Mouse (Mus musculus) left cerebral cortex, adult 11 months (tissue): Measurements from ENCODE around the gene Gfm1.

Source experiments
- DNase-seq: peaks from one replicate; pipeline ENCODE4 v3.0.0; 2022; ENCODE audit warnings: low spot score

Gfm1 gene

DNA sequence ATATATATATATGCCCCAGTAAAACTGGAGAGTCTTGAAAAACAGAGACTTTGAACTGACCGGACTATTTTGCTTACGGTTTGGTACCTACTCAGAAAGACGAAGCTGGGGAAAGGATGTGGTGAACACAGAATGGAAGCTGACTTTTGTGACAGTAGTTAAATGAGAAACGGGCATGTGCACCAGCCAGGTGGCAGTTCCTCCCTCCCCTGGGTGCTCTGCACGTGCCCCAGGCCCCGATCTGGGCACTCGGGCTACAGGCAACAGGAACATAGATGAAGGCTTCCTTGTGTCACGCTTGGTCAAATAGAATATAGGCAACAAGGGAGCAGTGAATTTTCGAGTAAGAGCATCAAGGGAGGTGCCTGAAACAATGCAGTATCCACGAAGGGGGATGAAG is 66.4 kb downstream of the Gfm1 start:
- DNase-seq = no peak

DNA sequence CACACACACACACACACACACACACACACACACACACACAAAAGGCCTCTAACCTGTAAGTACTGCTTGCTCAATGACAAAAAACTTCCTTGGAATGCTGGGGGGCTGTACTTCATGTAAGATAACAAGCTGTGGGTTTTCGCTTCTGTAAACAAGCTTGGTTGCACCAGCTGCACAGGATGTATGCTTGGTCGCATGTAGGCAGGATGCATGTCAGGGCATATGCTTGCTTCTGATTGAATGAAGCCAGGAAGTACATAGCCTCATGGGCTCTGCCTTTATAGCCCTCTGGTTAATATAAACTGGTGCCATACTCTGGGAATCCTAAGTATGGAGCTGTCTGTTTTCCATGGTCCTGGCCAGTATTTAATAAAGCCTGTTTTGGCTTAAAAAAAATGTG is 68.1 kb downstream of the Gfm1 start:
- no peak for DNase-seq

DNA sequence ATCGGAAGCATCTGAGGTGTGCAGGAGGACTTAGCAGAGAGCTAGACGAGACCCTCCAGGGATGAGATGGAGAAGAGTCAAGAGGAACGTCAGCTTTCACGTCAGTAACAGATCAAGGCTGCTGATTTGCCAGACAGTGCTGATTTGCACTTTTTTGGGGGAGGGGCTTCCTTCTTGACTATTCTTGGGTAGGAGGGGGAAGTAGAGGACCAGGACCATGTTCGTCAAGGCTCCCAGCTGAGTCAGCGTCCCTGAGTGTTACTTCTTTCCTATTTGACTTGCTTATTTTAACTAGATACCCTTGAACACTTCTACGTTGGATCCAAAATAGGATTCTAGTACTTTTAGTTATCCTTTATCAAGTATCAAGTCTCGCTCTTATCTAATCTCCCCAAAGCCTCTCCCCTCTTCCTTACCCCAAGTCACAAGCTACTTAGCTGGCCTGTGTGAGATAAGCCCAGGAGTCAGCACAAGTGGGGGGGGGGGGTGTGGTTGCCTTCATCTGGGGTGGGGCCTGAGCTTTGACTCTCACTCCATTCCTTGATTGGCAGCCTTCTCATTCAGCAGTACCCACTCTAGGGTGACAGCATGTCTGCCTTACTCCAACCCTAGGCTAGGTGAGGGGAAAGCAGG is 69.0 kb downstream of the Gfm1 start:
- no peak for DNase-seq

DNA sequence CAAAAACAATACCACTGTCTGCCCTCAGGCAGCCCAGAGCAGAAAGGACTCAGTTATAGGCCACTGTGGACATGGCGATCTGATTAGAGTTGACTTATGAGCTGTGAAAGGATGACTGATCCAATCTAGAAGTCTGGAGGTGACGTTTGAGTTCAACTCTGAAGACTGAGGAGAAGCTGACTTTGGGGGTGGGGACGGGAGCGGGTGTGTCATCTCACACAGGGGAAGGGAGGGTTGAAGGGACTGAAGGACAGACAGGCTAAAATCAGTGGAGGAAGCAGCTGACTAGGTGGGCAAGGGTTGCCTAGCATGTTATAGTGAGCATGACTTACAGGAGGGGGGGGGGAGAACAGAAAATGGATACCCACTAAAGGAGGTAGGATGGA is 69.5 kb downstream of the Gfm1 start:
- DNase-seq = no peak

DNA sequence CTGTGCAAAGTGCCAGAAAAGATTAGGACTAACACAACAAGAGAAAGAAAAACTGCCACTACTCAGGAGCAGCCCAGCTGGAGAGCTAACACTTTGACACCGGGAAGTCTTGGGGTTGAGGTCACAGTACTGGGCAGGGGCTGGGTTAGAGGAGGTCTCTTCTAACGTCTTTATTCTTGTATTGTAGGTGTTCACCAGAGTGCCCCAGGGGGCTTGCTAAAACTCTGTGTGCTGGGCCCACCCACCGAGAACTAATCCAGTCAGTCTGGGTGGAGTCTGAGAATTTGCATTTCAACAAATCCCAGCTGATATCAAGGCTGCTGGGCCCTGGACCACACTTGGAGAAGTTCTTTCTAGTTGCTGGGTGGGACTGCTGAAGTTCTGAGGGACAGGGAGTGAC is 74.0 kb downstream of the Gfm1 start:
- DNase-seq = no peak

DNA sequence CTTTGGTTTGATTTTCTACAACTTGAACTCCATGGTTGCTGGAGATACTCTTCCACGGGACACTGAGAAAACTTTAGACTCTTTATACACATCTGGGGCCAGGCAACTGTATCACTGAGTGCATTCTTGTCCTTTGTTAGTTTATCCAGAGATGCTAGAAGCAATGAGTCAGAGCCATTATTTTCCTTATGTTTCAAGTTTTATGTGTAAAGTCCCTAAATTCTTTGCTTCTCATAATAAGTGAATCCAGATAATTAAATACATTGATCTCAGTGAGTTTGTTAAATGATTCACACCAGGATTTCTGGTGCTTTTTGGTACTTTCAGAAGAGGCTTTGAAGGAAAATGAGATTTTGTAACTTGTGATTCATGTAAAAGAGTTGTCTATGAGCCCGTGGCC is 75.4 kb downstream of the Gfm1 start:
- no peak for DNase-seq

DNA sequence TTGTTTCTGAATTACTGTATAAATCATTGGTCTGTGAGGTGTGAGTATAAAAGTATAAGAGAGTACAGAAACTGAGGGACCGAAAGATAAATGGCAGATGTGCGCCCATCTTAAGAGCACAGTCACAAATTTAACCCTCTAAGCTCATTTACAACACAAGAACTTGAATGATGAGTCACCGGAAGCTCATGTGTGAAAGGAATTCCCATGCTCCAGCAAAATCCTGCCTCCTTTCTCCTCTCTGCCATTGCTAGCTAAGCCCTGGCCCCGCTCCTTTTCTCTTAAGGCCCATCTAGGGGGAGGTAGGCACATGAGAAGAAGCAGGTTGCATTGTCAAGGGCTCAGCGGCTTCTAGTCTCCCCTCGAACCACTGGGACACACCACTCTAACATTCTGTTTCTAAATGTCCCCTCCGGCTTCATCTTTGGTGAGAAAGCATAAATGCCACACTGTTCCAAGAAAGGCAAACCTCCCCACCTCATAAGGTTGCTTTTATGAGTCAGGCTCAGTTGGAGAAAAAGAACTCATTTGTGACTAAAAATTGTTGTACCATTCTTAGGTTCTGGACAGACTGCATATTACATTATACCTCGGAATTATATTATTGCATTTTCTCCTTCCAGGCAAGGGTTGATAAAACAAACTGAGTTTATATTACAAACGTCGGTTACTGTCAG is 78.5 kb downstream of the Gfm1 start:
- no peak for DNase-seq

DNA sequence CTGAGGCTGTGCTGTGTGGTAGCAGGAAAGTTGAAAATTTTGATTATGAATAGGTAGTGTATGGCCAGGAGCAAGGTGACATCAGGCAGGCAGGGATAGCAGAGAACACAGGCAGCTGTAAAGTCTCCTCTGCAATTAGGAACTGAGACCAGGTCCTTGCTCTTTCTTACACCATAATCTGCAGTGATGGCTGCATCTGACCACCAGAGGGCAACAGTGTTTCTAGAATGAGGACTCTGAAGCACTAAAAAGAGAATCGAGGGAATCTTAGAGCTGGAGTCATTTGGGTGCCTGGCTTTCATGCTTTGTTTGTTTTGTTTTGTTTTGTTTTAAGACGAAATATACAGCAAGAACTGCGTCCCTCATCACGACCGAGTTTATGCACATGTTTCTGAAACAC is 82.9 kb downstream of the Gfm1 start:
- peak; percentile 66 for DNase-seq

DNA sequence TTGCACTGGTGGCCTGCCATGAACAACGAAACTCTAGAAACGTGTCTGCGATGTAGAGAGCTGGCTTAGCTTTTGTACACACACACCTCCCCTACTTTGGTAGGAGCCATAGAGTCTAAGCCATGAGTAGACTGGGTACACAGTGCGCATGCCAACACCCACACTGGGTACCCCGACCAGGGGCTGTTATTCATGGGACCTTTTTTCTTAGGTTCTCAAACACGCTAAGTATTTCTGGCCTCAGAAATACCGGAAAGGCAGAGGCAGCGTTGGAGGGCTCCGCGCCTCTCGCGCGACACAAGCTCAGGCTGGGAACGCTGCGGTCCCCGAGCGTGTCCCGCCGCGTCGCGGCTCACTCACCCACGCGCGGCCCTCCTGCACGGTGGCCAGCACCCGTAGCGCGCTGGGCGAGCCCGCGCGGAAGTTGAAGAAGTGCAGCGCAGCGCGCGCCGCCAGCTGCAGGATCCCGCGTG is 84.9 kb downstream of the Gfm1 start:
- DNase-seq = no peak

DNA sequence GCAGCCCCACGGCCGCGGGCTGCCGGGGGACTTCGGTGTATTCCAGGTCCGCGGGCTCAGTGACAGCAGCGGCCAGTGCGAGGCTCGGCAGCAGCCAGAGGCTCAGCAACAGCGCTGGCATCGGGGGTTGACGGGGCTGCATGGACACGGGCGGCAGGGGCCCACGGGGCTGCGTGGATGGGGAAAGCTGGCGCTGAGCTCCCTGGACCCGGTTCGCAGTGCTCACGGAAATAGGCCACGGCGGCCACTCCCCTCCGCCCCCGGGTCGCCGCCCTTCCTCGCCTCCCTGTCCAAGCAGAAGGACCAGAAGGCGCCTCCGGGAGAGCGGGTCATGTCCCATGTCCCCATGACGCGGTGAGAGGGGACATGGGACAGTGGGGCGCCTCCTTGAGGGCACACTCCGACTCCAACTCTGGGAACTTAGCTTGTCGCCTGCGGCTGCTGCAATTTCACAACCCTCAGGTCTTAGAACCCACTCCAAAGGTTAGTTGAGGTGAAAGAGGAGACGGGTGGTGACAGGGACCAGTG is 85.4 kb downstream of the Gfm1 start, which contains the start of gene Rarres1:
Rarres1 (minus strand) TSS at position 250 of the 528 bp plus-strand sequence.
- DNase-seq = no peak

DNA sequence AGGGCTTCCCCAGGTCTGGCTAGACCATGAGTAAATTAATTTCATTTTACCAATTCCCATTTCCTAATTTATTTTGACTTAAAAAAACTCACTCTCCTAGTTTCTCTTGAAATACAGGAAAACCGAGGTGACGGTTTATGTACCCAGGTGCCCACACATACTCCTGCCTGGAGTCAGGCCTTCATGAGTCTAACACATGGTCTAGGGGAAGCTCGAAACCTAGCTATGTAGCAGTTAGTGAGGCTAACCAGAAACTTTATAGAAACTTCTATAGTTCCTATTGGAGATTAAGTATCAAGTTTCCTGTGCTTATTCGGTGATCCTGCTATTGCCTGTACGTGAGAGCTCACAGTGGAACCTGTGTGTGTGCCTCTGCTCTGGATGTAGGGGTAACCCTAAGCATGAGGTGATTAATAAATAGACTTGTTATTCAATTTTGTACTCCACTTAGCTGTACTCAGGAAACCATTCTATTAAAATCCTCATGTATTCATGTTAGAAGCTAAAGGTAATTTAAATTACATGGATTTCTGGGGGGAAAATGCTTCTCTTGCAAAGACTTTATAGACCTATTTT is 90.8 kb downstream of the Gfm1 start:
- DNase-seq = no peak

DNA sequence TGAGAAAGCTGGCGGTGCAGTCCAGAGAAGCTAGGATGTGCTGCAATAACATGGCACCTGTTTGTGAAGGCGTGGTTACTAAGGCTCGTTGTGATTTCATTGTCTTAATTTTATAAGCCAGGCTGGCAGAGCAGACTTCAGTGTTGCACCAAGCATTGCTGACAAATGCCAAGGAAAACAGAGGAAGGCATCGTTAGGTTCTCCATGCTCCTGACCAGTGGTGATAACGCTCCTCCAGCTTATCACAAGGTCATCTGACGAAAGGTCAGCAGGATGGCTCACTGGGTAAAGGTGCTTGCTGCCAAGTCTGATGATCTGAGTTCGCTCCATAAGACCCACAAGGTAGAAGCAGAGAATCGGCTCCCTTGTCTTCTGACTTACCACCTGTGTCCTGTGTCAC is 92.8 kb downstream of the Gfm1 start:
- DNase-seq = no peak

DNA sequence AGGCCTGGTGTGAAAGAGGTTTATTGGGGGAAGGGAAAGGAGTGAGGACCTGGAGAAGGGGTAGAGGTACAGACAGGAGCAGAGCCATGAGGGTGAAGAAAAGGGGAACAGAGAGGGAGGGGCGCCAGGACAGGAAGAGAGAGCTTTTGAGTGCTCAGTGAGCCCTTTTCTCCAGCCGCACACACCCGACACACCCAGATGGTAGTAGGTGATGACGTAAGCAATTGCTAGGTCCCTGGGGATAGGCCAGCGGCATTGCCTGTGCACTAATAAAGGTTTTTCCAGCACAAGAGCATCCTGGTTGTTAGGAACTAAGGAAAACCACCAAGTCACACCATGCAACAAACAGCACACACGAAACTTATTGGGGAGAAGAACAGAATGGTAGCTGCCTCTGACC is 94.9 kb downstream of the Gfm1 start:
- no peak for DNase-seq
